Mouse (Mus musculus) stomach, embryonic 16.5 days (tissue): ENCODE data around the gene Dcaf15. TPM values are rescaled to one million over a fixed set of nuclear protein-coding genes. Genes with fewer than 3 reads are reported as not detected.

ENCODE experiments used
- ATAC-seq: fragments of 200-750 bp; cut with Nextera tagmentation; 2 replicates; pipeline ENCODE4 v1.8.0; 2017; ENCODE audit warnings: moderate number of reproducible peaks, moderate TSS enrichment; ENCODE audit not compliant: insufficient read depth, low FRiP score
- H3K27ac ChIP-seq: fragments of 300-500 bp; sonication (generic); 2 replicates; pipeline ENCODE4 v1.5.1; 2014; ENCODE audit warnings: low read length
- H3K27me3 ChIP-seq: fragments of 300-500 bp; sonication (generic); 2 replicates; pipeline ENCODE4 v1.6.1; 2014; ENCODE audit warnings: low read length, control low read depth, mixed read lengths; ENCODE audit not compliant: control insufficient read depth, insufficient read depth
- H3K36me3 ChIP-seq: fragments of 300-500 bp; sonication (generic); 2 replicates; pipeline ENCODE4 v1.6.1; 2014; ENCODE audit warnings: low read length; ENCODE audit not compliant: control insufficient read depth, insufficient read depth
- H3K4me1 ChIP-seq: fragments of 300-500 bp; sonication (generic); 2 replicates; pipeline ENCODE4 v1.6.1; 2014; ENCODE audit warnings: low read length, control low read depth, mixed read lengths; ENCODE audit not compliant: control insufficient read depth, insufficient read depth
- H3K4me2 ChIP-seq: fragments of 300-500 bp; sonication (generic); 2 replicates; pipeline ENCODE4 v1.6.1; 2014; ENCODE audit warnings: low read depth, low read length, mixed read lengths
- H3K4me3 ChIP-seq: fragments of 300-500 bp; sonication (generic); replicated peaks from 2 replicates; pipeline ENCODE4 v1.5.1; 2014; ENCODE audit warnings: mild to moderate bottlenecking, low read length
- H3K9ac ChIP-seq: fragments of 300-500 bp; sonication (generic); 2 replicates; pipeline ENCODE4 v1.6.1; 2014; ENCODE audit warnings: low read length
- H3K9me3 ChIP-seq: fragments of 300-500 bp; sonication (generic); replicated peaks from 2 replicates; pipeline ENCODE4 v1.6.1; 2016; ENCODE audit warnings: low read length, control low read depth; ENCODE audit not compliant: control insufficient read depth
- WGBS: fragments of 180-500 bp; shearing (Covaris S2); extraction: QIAGEN DNeasy Blood & Tissue Kit; methylation state at CpG from one replicate; pipeline ENCODE4 v1.1.7; 2014; 5-methylcytosine and 5-hydroxymethylcytosine counted together
- polyA plus RNA-seq: library from polyadenylated mRNA; unstranded; fragments of >200 nt; fragmentation: Nextera tagmentation; extraction: Ambion mirVana; gene quantifications from 2 replicates; pipeline ENCODE4 v1.2.1, GENCODE M21; 2015

Gene Dcaf15
- polyA plus RNA-seq, 1 experiment from 2014 or later = 6.4 TPM

DNA sequence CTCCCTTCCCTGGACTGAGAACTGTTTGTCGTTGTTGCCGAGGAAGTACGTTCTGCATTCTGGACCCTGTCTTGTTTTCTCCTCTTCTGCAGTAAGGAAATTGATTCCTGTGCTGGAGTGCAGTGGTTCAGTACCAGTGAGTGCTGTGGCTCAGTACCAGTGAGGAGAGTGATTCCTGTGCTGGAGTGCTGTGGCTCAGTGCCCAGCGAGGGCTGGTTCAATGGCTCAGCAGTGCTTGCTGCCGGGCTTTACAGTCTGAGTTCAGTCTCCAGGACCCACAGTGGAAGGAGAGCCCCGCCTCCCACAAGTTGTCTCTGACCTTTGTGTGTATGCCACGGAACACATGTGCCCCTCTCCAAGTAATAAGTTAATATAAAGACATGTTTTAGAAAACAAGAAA, 17.4 kb downstream of the Dcaf15 start:
- no peak for ATAC-seq
- Histone ChIP-seq H3K9ac (no peak overlapping the region), H3K4me3 (no peak overlapping the region), H3K27me3 (no peaks in the 10 kb centered on the region), H3K9me3 (no peaks in the 10 kb centered on the region), H3K27ac (no peak overlapping the region), H3K36me3 (0 out of 2 replicates have a peak, but pooled peaks cover 3% of the 10 kb centered on the region), H3K4me2 (no peak overlapping the region), H3K4me1 (no peaks in the 10 kb centered on the region)
- 83% methylated on average over 7 of the region's 7 CpGs for WGBS

DNA sequence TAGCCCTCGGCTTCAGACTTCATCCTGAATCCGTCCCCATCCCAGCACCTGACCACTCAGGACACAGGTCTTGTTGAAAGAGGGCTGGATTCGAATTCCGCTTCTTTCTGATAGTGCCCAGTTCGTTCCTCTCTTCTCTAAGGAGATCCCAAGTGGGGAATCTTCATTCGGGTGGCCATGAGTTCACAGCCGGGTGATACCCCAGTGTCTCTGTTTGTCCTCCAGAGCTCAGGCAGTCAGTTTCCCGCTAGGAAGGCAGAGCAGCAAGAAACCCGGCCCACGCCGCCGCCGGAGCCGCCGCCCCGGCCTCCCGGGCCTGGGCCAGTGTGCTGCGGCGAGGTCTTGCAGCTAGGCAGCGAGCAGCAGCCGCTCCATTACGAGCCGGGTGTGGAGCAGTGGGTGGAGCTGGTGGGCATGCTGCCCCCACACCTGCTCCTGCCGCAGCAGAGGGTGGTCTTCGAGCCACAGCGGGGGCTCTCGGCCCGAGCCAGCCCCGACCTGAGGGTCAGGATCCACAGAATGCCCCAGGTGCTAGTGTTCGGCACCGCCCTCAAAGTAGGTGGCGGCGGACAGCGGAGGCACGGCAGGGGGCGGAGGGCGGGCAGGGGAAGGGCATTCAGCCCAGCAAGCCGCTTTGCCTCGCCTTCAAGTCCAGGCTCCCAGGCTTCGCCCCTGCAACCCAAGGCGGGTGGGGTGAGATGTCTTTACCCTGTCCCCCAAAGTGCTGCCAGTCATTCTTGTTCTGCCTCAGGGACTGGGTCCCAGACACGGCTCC, 20.0 kb downstream of the Dcaf15 start:
- Histone ChIP-seq H3K4me2 (no peak overlapping the region), H3K27ac (no peak overlapping the region), H3K4me3 (no peak overlapping the region), H3K9me3 (no peaks in the 10 kb centered on the region), H3K4me1 (no peaks in the 10 kb centered on the region), H3K9ac (no peak overlapping the region), H3K27me3 (no peaks in the 10 kb centered on the region), H3K36me3 (peaks cover 13% of the 10 kb centered on the region; the same call in 1 of the 2 replicates)
- 54% methylated on average over 42 of the region's 42 CpGs for WGBS
- ATAC-seq = peak; percentile 14; the same call in 1 of the 2 replicates

DNA sequence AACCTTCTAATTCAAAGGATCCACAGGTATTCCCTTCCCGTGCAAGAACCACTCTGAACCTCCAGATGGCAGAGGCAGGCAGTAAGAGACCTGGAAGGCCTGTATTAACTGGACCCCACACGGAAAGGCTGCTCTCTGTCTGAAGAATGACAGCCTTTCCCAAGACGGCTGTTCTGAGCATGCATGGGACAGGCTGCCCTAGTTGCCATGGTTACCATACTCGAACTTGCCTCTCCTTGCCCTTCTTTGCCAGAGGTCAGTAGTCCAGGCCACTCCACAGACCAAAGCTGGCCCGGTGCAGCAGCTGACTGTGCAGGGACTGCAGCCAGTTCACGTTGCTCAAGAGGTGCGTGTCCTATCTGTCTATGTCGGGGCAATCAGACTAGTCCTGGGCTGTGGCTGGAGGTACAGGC, 20.7 kb downstream of the Dcaf15 start:
- no peak overlapping the region for H3K4me3 ChIP-seq
- H3K4me2 ChIP-seq = no peak overlapping the region
- H3K27me3 ChIP-seq = no peaks in the 10 kb centered on the region
- no peaks in the 10 kb centered on the region for H3K9me3 ChIP-seq
- H3K9ac ChIP-seq = no peak overlapping the region
- no peaks in the 10 kb centered on the region for H3K4me1 ChIP-seq
- peaks cover 13% of the 10 kb centered on the region; the same call in 1 of the 2 replicates for H3K36me3 ChIP-seq
- 37% methylated on average over 8 of the region's 8 CpGs for WGBS
- ATAC-seq = 0 out of 2 replicates have a peak, but pooled peaks have one; percentile 39
- no peak overlapping the region for H3K27ac ChIP-seq

DNA sequence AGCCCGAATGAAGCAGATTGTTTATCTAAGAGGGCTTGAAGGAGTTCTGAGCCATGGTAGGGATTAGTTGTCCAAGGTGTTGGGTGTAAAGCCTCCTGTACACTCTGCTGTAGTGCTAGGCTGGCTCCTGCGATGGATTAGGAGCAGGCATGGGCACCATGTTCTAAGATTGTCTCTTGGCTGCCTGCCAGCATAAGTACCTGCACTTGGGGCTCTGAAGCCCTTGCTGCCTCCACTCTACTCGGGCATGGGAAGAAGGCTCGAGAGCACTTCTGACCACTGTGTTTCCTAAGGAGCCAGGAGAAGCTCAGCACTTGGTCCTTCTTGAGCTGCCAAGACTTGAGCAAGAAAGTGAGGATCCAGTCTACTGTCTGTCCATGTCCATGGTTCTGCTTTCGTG, 25.4 kb downstream of the Dcaf15 start:
- no peaks in the 10 kb centered on the region for H3K4me1 ChIP-seq
- no peak overlapping the region for H3K9ac ChIP-seq
- no peaks in the 10 kb centered on the region for H3K9me3 ChIP-seq
- WGBS = 67% methylated on average over 5 of the region's 5 CpGs
- no peaks in the 10 kb centered on the region for H3K27me3 ChIP-seq
- no peak overlapping the region for H3K4me2 ChIP-seq
- H3K36me3 ChIP-seq = peaks cover 10% of the 10 kb centered on the region; the same call in 1 of the 2 replicates
- H3K27ac ChIP-seq = no peak overlapping the region
- no peak for ATAC-seq
- no peak overlapping the region for H3K4me3 ChIP-seq

DNA sequence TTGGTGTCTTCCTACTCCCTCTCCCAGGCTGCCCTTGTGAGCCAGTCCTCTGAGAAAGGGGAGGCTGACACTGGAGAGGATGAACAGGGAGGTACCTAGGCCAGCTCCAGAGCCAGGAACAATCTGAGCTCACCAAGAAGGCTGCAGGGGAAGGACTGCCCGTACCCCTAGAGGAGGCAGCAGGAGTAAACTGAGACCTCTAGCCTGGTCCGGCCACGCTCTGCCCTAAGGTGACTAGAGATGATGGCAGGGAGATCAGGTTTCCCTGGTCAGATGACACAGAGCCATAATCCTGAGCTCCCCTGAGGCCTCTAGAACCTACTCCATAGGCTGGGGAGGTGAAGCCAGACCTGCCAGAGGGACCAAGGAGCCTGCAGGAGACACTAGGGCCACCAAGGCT, 27.7 kb downstream of the Dcaf15 start:
- H3K27ac ChIP-seq = no peak overlapping the region
- no peak overlapping the region for H3K4me3 ChIP-seq

DNA sequence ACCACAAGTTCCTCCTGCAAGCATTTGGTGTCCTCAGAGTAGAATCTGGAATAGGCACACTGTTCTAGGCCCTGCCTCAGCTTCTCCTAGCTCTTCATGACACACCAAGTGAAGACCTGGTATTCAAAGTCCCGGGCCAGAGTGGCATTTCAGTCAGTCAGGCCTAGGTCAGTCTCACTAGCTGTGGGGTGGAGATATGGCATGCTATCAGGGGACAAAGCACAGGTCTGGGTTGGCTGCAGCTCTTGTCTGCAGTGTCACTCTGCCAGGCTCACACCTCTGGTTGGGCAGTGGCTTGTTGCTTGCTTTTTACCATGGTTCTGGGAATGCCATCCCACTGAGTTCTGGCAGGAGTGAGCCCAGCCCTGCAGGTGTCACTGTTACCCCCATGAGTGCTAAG, 28.2 kb downstream of the Dcaf15 start:
- Histone ChIP-seq H3K4me3 (no peak overlapping the region), H3K9me3 (no peaks in the 10 kb centered on the region), H3K27ac (no peak overlapping the region), H3K27me3 (no peaks in the 10 kb centered on the region), H3K36me3 (peaks cover 10% of the 10 kb centered on the region; the same call in 1 of the 2 replicates), H3K9ac (no peak overlapping the region), H3K4me2 (no peak overlapping the region), H3K4me1 (no peaks in the 10 kb centered on the region)
- ATAC-seq = no peak
- WGBS = 81% methylated on average over 1 of the region's 1 CpGs

More for the DNA sequence above, 27.7 kb downstream of the Dcaf15 start:
- no peak overlapping the region for H3K4me2 ChIP-seq
- H3K4me1 ChIP-seq = no peaks in the 10 kb centered on the region
- 77% methylated on average over 3 of the region's 3 CpGs for WGBS
- no peaks in the 10 kb centered on the region for H3K9me3 ChIP-seq
- H3K27me3 ChIP-seq = no peaks in the 10 kb centered on the region
- no peak overlapping the region for H3K9ac ChIP-seq
- H3K36me3 ChIP-seq = peaks cover 10% of the 10 kb centered on the region; the same call in 1 of the 2 replicates
- ATAC-seq = no peak

DNA sequence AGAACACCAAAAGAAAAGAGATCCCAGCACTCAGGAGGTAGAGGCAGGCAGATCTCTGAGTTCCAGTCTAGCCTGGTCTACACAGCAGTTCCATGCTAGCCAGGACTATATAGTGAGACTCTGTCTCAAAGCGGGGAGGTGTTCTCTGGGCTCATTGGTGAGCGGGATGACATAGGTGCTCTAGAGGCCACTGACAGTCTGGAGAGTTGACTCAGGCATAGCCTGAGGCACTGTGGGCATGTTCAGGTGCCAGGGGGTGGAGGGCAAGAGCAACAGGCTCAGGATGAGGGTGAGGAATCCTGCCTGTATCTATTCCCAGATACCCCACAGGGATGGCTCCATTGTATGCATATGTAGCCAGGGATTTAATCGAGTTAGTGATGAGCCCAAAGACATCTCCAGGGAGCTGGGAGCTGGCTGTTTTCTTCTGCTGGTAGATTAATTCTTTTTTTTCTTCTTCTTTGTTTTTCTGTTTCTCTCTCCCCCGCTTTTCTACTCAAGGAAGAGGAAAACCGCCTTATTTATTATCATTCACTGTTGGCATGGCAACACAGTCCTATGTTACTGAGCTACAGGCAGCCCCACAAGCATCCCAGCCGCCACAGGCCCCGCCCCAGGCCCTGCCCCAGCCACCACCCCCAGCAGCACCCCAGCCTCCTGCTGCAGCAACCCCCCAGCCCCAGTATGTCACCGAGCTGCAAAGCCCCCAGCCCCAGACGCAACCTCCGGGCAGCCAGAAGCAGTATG, 31.2 kb downstream of the Dcaf15 start:
- Histone ChIP-seq H3K27ac (no peak overlapping the region), H3K9ac (no peak overlapping the region), H3K36me3 (no peaks in the 10 kb centered on the region), H3K4me3 (no peak overlapping the region), H3K9me3 (no peaks in the 10 kb centered on the region), H3K4me1 (peaks cover 27% of the 10 kb centered on the region), H3K4me2 (no peak overlapping the region), H3K27me3 (no peaks in the 10 kb centered on the region)
- WGBS = 57% methylated on average over 9 of the region's 10 CpGs
- no peak for ATAC-seq

DNA sequence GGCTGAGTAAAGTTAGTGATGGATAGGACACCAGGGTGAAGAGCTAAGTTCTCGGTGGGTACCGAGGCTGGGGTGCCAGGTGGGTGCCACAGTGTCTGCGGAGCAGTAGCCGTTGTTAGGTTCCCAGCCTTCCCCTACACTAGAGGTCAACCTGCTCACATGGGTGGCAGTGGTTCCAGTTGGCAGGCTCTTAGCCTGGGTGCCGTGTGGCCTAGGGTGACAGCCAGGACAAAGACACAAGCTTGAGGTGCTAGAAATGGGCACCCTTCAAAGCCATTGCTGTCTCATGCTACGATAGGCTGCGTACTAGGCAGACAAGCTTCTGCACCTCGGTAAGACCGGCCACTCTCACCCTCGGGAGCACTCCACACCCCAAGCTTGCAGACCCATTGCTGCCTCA, 32.2 kb downstream of the Dcaf15 start:
- H3K4me3 ChIP-seq = no peak overlapping the region
- no peaks in the 10 kb centered on the region for H3K27me3 ChIP-seq
- H3K27ac ChIP-seq = no peak overlapping the region
- H3K36me3 ChIP-seq = no peaks in the 10 kb centered on the region
- H3K4me2 ChIP-seq = no peak overlapping the region
- whole genome bisulfite sequencing = 89% methylated on average over 10 of the region's 10 CpGs
- H3K4me1 ChIP-seq = peaks cover 38% of the 10 kb centered on the region
- H3K9me3 ChIP-seq = no peaks in the 10 kb centered on the region
- no peak for ATAC-seq
- H3K9ac ChIP-seq = no peak overlapping the region

DNA sequence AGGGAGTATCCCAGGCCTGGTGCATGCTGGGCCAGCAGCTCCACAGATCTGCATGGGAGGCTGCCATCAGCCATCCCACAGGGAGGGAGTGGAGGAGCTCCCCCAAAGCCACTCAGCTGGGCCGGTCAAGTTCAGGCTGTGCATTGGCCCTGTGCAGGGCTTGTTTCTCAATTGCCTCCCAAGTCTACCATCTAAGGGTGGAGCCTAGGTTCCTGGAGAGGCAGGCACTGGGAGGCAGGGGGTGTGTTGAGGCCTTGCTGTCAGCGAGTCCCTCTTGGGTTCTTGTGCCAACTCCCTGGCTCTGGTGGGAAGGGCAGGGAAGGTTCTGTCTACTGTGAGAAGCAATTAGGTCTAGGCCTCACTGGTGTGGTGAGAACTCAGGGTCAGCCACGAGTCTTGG, 32.6 kb downstream of the Dcaf15 start:
- Histone ChIP-seq H3K9me3 (no peaks in the 10 kb centered on the region), H3K4me1 (peaks cover 38% of the 10 kb centered on the region), H3K9ac (no peak overlapping the region), H3K4me3 (no peak overlapping the region), H3K27ac (no peak overlapping the region), H3K4me2 (no peak overlapping the region), H3K36me3 (no peaks in the 10 kb centered on the region), H3K27me3 (no peaks in the 10 kb centered on the region)
- ATAC-seq = no peak
- whole genome bisulfite sequencing = 62% methylated on average over 3 of the region's 3 CpGs
